In genomic region chr2:32394973-32395372, GRCm38 (mm10) we compare ENCODE assay signal across 7 mouse cellular contexts. TPM values are rescaled to one million over a fixed set of nuclear protein-coding genes. Genes with fewer than 3 reads are reported as not detected.
A peak's percentile ranks its signal among the peaks of the same experiment; 100 is the strongest.
DNase-seq lines count a peak whose midpoint lies in the region; ATAC-seq and TF ChIP-seq lines count a peak whose summit lies in the region.

No protein-coding gene starts in this region.

- H3K27me3 ChIP-seq in testis, adult 2 months (ENCODE audit: control insufficient read depth, insufficient read depth, low read length) = no peaks in the 10 kb centered on the region
- H3K27me3 ChIP-seq in heart, embryonic 16.5 days (ENCODE audit: control insufficient read depth, insufficient read depth, low read length) = no peaks in the 10 kb centered on the region
- H3K27me3 ChIP-seq in limb, embryonic 13.5 days = no peaks in the 10 kb centered on the region
- no peaks in the 10 kb centered on the region for H3K27me3 ChIP-seq in midbrain, embryonic 13.5 days

- H3K4me2 ChIP-seq in heart, embryonic 16.5 days (ENCODE audit: low read depth, low read length) = peak overlapping the region; percentile 91
- H3K4me2 ChIP-seq in limb, embryonic 13.5 days (replicated peaks) = peak overlapping the region; percentile 82
- peak overlapping the region; percentile 96 for H3K4me2 ChIP-seq in midbrain, embryonic 13.5 days (replicated peaks)

- no peaks in the 10 kb centered on the region for H3K9me3 ChIP-seq in heart, embryonic 16.5 days (replicated peaks; ENCODE audit: control insufficient read depth, low read length)
- H3K9me3 ChIP-seq in limb, embryonic 13.5 days = no peaks in the 10 kb centered on the region
- H3K9me3 ChIP-seq in midbrain, embryonic 13.5 days = no peaks in the 10 kb centered on the region

- peak overlapping the region; percentile 94 for H3K27ac ChIP-seq in testis, adult 2 months (ENCODE audit: control insufficient read depth, insufficient read depth, low read depth, low read length)
- peak overlapping the region; percentile 90 for H3K27ac ChIP-seq in heart, embryonic 16.5 days (ENCODE audit: low read length)
- H3K27ac ChIP-seq in limb, embryonic 13.5 days = peak overlapping the region; percentile 88
- H3K27ac ChIP-seq in midbrain, embryonic 13.5 days = peak overlapping the region; percentile 85

- H3K9ac ChIP-seq in heart, embryonic 16.5 days (ENCODE audit: low read length) = peak overlapping the region; percentile 91
- H3K9ac ChIP-seq in limb, embryonic 13.5 days = peak overlapping the region; percentile 90
- peak overlapping the region; percentile 86 for H3K9ac ChIP-seq in midbrain, embryonic 13.5 days (replicated peaks)

- peak; percentile 28 for ATAC-seq in common myeloid progenitor, adult 5-6 weeks (replicated peaks; ENCODE audit: low read depth, poor library complexity, severe bottlenecking)
- no peak for ATAC-seq in heart, embryonic 16.5 days (replicated peaks; ENCODE audit: extremely low read depth, insufficient read depth, low FRiP score)
- no peak for ATAC-seq in limb, embryonic 13.5 days (ENCODE audit: low FRiP score, low read depth)
- ATAC-seq in midbrain, embryonic 13.5 days = no peak

- peaks cover 26% of the 10 kb centered on the region for H3K4me1 ChIP-seq in testis, adult 2 months (ENCODE audit: control insufficient read depth, insufficient read depth, low read length)
- H3K4me1 ChIP-seq in heart, embryonic 16.5 days (ENCODE audit: control insufficient read depth, insufficient read depth, low read length) = peaks cover 14% of the 10 kb centered on the region
- peaks cover 22% of the 10 kb centered on the region for H3K4me1 ChIP-seq in limb, embryonic 13.5 days
- peaks cover 19% of the 10 kb centered on the region for H3K4me1 ChIP-seq in midbrain, embryonic 13.5 days (replicated peaks)

- no peak for TF ChIP-seq POLR2A in testis, adult 2 months (IDR thresholded peaks at IDR 0.05; ENCODE audit: control insufficient read depth, low read depth, low read length)

- WGBS in heart, embryonic 16.5 days = 5% methylated on average over 8 of the region's 8 CpGs
- 5% methylated on average over 8 of the region's 8 CpGs for WGBS in limb, embryonic 13.5 days
- 5% methylated on average over 8 of the region's 8 CpGs for WGBS in midbrain, embryonic 13.5 days

- DNase-seq in testis, postnatal 14 days (ENCODE audit: low spot score) = no peak
- DNase-seq in thymus, postnatal 4 days = peak; percentile 82

- 0 out of 2 replicates have a peak, but pooled peaks have one; percentile 6 for TF ChIP-seq CTCF in testis, adult 2 months (IDR thresholded peaks at IDR 0.05; ENCODE audit: control insufficient read depth, insufficient read depth, insufficient replicate concordance, low read depth, low read length)

- no peaks in the 10 kb centered on the region for H3K36me3 ChIP-seq in testis, adult 2 months (ENCODE audit: control insufficient read depth, insufficient read depth, low read length)
- no peaks in the 10 kb centered on the region for H3K36me3 ChIP-seq in heart, embryonic 16.5 days (ENCODE audit: control insufficient read depth, insufficient read depth)
- H3K36me3 ChIP-seq in limb, embryonic 13.5 days = peaks cover 18% of the 10 kb centered on the region
- H3K36me3 ChIP-seq in midbrain, embryonic 13.5 days = peaks cover 12% of the 10 kb centered on the region; the same call in 1 of the 2 replicates

- H3K4me3 ChIP-seq in testis, adult 2 months (ENCODE audit: control insufficient read depth, low read depth, low read length) = peak overlapping the region; percentile 91
- H3K4me3 ChIP-seq in heart, embryonic 16.5 days (ENCODE audit: low read length) = peak overlapping the region; percentile 87
- H3K4me3 ChIP-seq in limb, embryonic 13.5 days = peak overlapping the region; percentile 95
- peak overlapping the region; percentile 83 for H3K4me3 ChIP-seq in midbrain, embryonic 13.5 days (replicated peaks)

RNA-seq across cellular contexts. Expression of gene Ptges2, which starts 0.7 kb away (rescaled TPM):
- polyA plus RNA-seq in testis, adult 2 months (2012; rRNA removed) = 7.5 and 7.6 TPM in 2 replicates
- 7.1 and 8.6 TPM in 2 replicates for total RNA-seq in common myeloid progenitor, adult 5-6 weeks (2017)
- polyA plus RNA-seq in heart, embryonic 16.5 days (2015; fragmentation: Nextera tagmentation; extraction: Ambion mirVana) = 44.2 and 50.7 TPM in 2 replicates
- 29.8 and 30.1 TPM in 2 replicates for polyA plus RNA-seq in limb, embryonic 13.5 days (2015; fragmentation: Nextera tagmentation; extraction: Ambion mirVana)
- polyA plus RNA-seq in midbrain, embryonic 13.5 days (2015; fragmentation: Nextera tagmentation; extraction: Ambion mirVana) = 35.5 and 37.6 TPM in 2 replicates

RNA-seq across cellular contexts. Expression of gene Lcn2, which starts 6.9 kb away (rescaled TPM):
- 197 and 328 TPM in 2 replicates for polyA plus RNA-seq in testis, adult 2 months (2012; rRNA removed)
- 17.2 and 22.0 TPM in 2 replicates for total RNA-seq in common myeloid progenitor, adult 5-6 weeks (2017)
- polyA plus RNA-seq in heart, embryonic 16.5 days (2015; fragmentation: Nextera tagmentation; extraction: Ambion mirVana) = 1.9 and 2.5 TPM in 2 replicates
- polyA plus RNA-seq in limb, embryonic 13.5 days (2015; fragmentation: Nextera tagmentation; extraction: Ambion mirVana) = 0.27 and 0.36 TPM in 2 replicates
- polyA plus RNA-seq in midbrain, embryonic 13.5 days (2015; fragmentation: Nextera tagmentation; extraction: Ambion mirVana) = 0.35 and 0.37 TPM in 2 replicates

RNA-seq across cellular contexts. Expression of gene 1110008P14Rik, which starts 13.2 kb away (rescaled TPM):
- 92.9 and 102 TPM in 2 replicates for polyA plus RNA-seq in testis, adult 2 months (2012; rRNA removed)
- total RNA-seq in common myeloid progenitor, adult 5-6 weeks (2017) = 2.1 and 6.5 TPM in 2 replicates
- polyA plus RNA-seq in heart, embryonic 16.5 days (2015; fragmentation: Nextera tagmentation; extraction: Ambion mirVana) = 46.3 and 46.5 TPM in 2 replicates
- polyA plus RNA-seq in limb, embryonic 13.5 days (2015; fragmentation: Nextera tagmentation; extraction: Ambion mirVana) = 45.8 and 48.7 TPM in 2 replicates
- polyA plus RNA-seq in midbrain, embryonic 13.5 days (2015; fragmentation: Nextera tagmentation; extraction: Ambion mirVana) = 74.7 and 77.5 TPM in 2 replicates

RNA-seq across cellular contexts. Expression of gene Dnm1, which starts 41.8 kb away (rescaled TPM):
- 36.3 and 39.4 TPM in 2 replicates for polyA plus RNA-seq in testis, adult 2 months (2012; rRNA removed)
- total RNA-seq in common myeloid progenitor, adult 5-6 weeks (2017) = not detected in 2 replicates
- 2.4 and 2.7 TPM in 2 replicates for polyA plus RNA-seq in heart, embryonic 16.5 days (2015; fragmentation: Nextera tagmentation; extraction: Ambion mirVana)
- 32.4 and 32.5 TPM in 2 replicates for polyA plus RNA-seq in limb, embryonic 13.5 days (2015; fragmentation: Nextera tagmentation; extraction: Ambion mirVana)
- polyA plus RNA-seq in midbrain, embryonic 13.5 days (2015; fragmentation: Nextera tagmentation; extraction: Ambion mirVana) = 35.5 and 41.2 TPM in 2 replicates

RNA-seq across cellular contexts. Expression of gene Ciz1, which starts 42.8 kb away (rescaled TPM):
- 255 and 278 TPM in 2 replicates for polyA plus RNA-seq in testis, adult 2 months (2012; rRNA removed)
- total RNA-seq in common myeloid progenitor, adult 5-6 weeks (2017) = 64.1 and 76.5 TPM in 2 replicates
- 36.7 and 38.4 TPM in 2 replicates for polyA plus RNA-seq in heart, embryonic 16.5 days (2015; fragmentation: Nextera tagmentation; extraction: Ambion mirVana)
- polyA plus RNA-seq in limb, embryonic 13.5 days (2015; fragmentation: Nextera tagmentation; extraction: Ambion mirVana) = 49.8 and 54.9 TPM in 2 replicates
- polyA plus RNA-seq in midbrain, embryonic 13.5 days (2015; fragmentation: Nextera tagmentation; extraction: Ambion mirVana) = 54.4 and 56.7 TPM in 2 replicates

Comparison
In these comparisons a context has a peak if more than half of its experiments do, and no peak if none do; other contexts are left out.
1. RNA of gene Lcn2, which starts 6.9 kb away (polyA plus RNA-seq): 197 to 328 TPM in testis, adult 2 months; 1.9 to 2.5 TPM in heart, embryonic 16.5 days, 0.35 to 0.37 TPM in midbrain, embryonic 13.5 days and 0.27 to 0.36 TPM in limb, embryonic 13.5 days; every median in the first group is over 10 times any median in the second.
2. Peak in every context shown above with its lines, with median percentiles within 50 percentile points of each other: H3K27ac ChIP-seq, H3K4me3 ChIP-seq, H3K4me2 ChIP-seq and H3K9ac ChIP-seq.